Mouse (Mus musculus) CH12.LX (cell line): ENCODE data around the gene Pacsin1. TPM values are rescaled to one million over a fixed set of nuclear protein-coding genes. Genes with fewer than 3 reads are reported as not detected.

ENCODE experiments used
- DNase-seq: peaks from one replicate; pipeline ENCODE4 v3.0.0-alpha.2; 2013; ENCODE audit errors: extremely low read depth
- H3K27ac ChIP-seq: 2 replicates; pipeline ENCODE4 v1.5.1; 2012; ENCODE audit warnings: low read depth, mild to moderate bottlenecking, control low read depth, moderate library complexity; ENCODE audit not compliant: insufficient read depth
- H3K27me3 ChIP-seq: replicated peaks from 2 replicates; pipeline ENCODE3; 2012; ENCODE audit warnings: inconsistent platforms
- H3K36me3 ChIP-seq, 2 experiments: replicated peaks in 1 of 2; 2 replicates each; pipeline versions ENCODE3 to v1.6.1; 2012; ENCODE audit warnings: inconsistent platforms in 1 of 2, low read length in 1 of 2, mild to moderate bottlenecking in 1 of 2, mixed read lengths in 1 of 2, moderate library complexity in 1 of 2; ENCODE audit not compliant: control insufficient read depth in 1 of 2, insufficient read depth in 1 of 2
- H3K4me1 ChIP-seq, 2 experiments: 2 replicates each; pipeline ENCODE4 v1.6.1; 2012; ENCODE audit warnings: inconsistent platforms in 1 of 2, moderate library complexity in 1 of 2; ENCODE audit not compliant: insufficient read depth in 2 of 2, control insufficient read depth in 1 of 2
- H3K4me2 ChIP-seq: 2 replicates; pipeline ENCODE4 v1.6.1; 2012; ENCODE audit warnings: low read depth, mild to moderate bottlenecking, control low read depth; ENCODE audit not compliant: poor library complexity, insufficient read depth, severe bottlenecking
- H3K4me3 ChIP-seq, 3 experiments: fragments of 150-350 bp in 1 of 3; sonication (generic) in 1 of 3; replicated peaks in 1 of 3; 2 replicates each; pipeline versions ENCODE3 to v1.5.1; 2011 to 2012; ENCODE audit warnings: low read depth in 2 of 3, low read length in 2 of 3, mild to moderate bottlenecking in 2 of 3, moderate library complexity in 2 of 3, control low read depth in 1 of 3, improper control_type of control experiment in 1 of 3, inconsistent platforms in 1 of 3, mixed read lengths in 1 of 3; ENCODE audit not compliant: poor library complexity in 1 of 3
- H3K79me2 ChIP-seq: replicated peaks from 2 replicates; pipeline ENCODE4 v1.6.1; 2012; ENCODE audit warnings: mild to moderate bottlenecking, moderate library complexity; ENCODE audit not compliant: control insufficient read depth, poor library complexity, insufficient read depth, severe bottlenecking; ENCODE audit errors: extremely low read depth
- H3K9ac ChIP-seq: 2 replicates; pipeline ENCODE4 v1.6.1; 2012; ENCODE audit warnings: low read depth, mild to moderate bottlenecking, control low read depth, moderate library complexity; ENCODE audit not compliant: insufficient read depth
- H3K9me3 ChIP-seq: replicated peaks from 2 replicates; pipeline ENCODE3; 2012; ENCODE audit warnings: low read length, inconsistent platforms, mixed read lengths
- CHD1 ChIP-seq: IDR thresholded peaks from 2 replicates; pipeline ENCODE4 v1.6.1; 2012; ENCODE audit warnings: low read depth, low read length, improper control_type of control experiment, inconsistent platforms
- ELF1 ChIP-seq: IDR thresholded peaks from 2 replicates; pipeline ENCODE4 v1.6.1; 2014; ENCODE audit warnings: low read depth, mild to moderate bottlenecking, inconsistent platforms, low read length, improper control_type of control experiment
- IRF4 ChIP-seq: IDR thresholded peaks from 2 replicates; pipeline ENCODE4 v1.6.1; 2014; ENCODE audit warnings: low read depth, mild to moderate bottlenecking, inconsistent platforms, low read length, improper control_type of control experiment
- JUN ChIP-seq: IDR thresholded peaks from 2 replicates; pipeline ENCODE4 v1.6.1; 2011; ENCODE audit warnings: low read depth, mild to moderate bottlenecking, low read length, improper control_type of control experiment, moderate library complexity; ENCODE audit not compliant: insufficient read depth
- MAX ChIP-seq: IDR thresholded peaks from 2 replicates; pipeline ENCODE4 v1.6.1; 2011; ENCODE audit warnings: low read length, improper control_type of control experiment
- MEF2A ChIP-seq: IDR thresholded peaks from 2 replicates; pipeline ENCODE4 v1.6.1; 2014; ENCODE audit warnings: low read depth, mild to moderate bottlenecking, inconsistent platforms, low read length, improper control_type of control experiment, borderline replicate concordance
- MXI1 ChIP-seq: IDR thresholded peaks from 2 replicates; pipeline ENCODE4 v1.6.1; 2011; ENCODE audit warnings: mild to moderate bottlenecking, low read depth, low read length, improper control_type of control experiment
- MYC ChIP-seq: IDR thresholded peaks from 2 replicates; pipeline ENCODE4 v1.6.1; 2011; ENCODE audit warnings: low read depth, mild to moderate bottlenecking, improper control_type of control experiment, low read length
- PAX5 ChIP-seq: IDR thresholded peaks from 2 replicates; pipeline ENCODE4 v1.6.1; 2012; ENCODE audit warnings: low read length, inconsistent platforms, mixed read lengths
- RAD21 ChIP-seq: IDR thresholded peaks from 2 replicates; pipeline ENCODE4 v1.6.1; 2011; ENCODE audit warnings: low read depth, mild to moderate bottlenecking, low read length, improper control_type of control experiment, moderate library complexity
- SMC3 ChIP-seq: IDR thresholded peaks from 2 replicates; pipeline ENCODE4 v1.6.1; 2011; ENCODE audit warnings: low read depth, low read length, improper control_type of control experiment
- TCF12 ChIP-seq: IDR thresholded peaks from 2 replicates; pipeline ENCODE4 v1.6.1; 2014; ENCODE audit warnings: low read depth, mild to moderate bottlenecking, inconsistent platforms, low read length, improper control_type of control experiment
- UBTF ChIP-seq: IDR thresholded peaks from 2 replicates; pipeline ENCODE4 v1.6.1; 2012; ENCODE audit warnings: low read depth, mild to moderate bottlenecking, inconsistent platforms, low read length, improper control_type of control experiment, moderate library complexity
- USF2 ChIP-seq: conservative IDR thresholded peaks from 2 replicates; pipeline ENCODE4 v1.6.1; 2011; ENCODE audit warnings: low read depth, low read length, improper control_type of control experiment
- ZC3H11A ChIP-seq: IDR thresholded peaks from 2 replicates; pipeline ENCODE4 v1.6.1; 2012; ENCODE audit warnings: low read depth, mild to moderate bottlenecking, inconsistent platforms, low read length, improper control_type of control experiment
- ZKSCAN1 ChIP-seq: IDR thresholded peaks from 2 replicates; pipeline ENCODE4 v1.6.1; 2012; ENCODE audit warnings: low read depth, inconsistent platforms, low read length, improper control_type of control experiment, borderline replicate concordance
- ZMIZ1 ChIP-seq: IDR thresholded peaks from 2 replicates; pipeline ENCODE4 v1.6.1; 2012; ENCODE audit warnings: low read depth, mild to moderate bottlenecking, inconsistent platforms, low read length, improper control_type of control experiment
- dilution Hi-C: fragments of 300-500 bp; cut with MboI; formaldehyde crosslinking; loops from 2 replicates; pipeline ENCODE4 v1.14.3; 2020; ENCODE audit warnings: low sequenced_read_pairs; ENCODE audit not compliant: extremely low pct_unique_long_range_greater_than_20kb, extremely low pct_ligation_motif_present
- in situ Hi-C: fragments of 300-500 bp; cut with MboI; formaldehyde crosslinking; loops from 3 replicates; pipeline ENCODE4 v1.14.3; 2019; ENCODE audit warnings: low sequenced_read_pairs, low pct_ligation_motif_present, low pct_unique_long_range_greater_than_20kb, mixed read lengths
- polyA plus RNA-seq: library from polyadenylated mRNA; unstranded; fragments of >175 nt; gene quantifications from 2 replicates; pipeline ENCODE4 v1.2.1, GENCODE M21; 2012; ENCODE audit warnings: low read depth; ENCODE audit not compliant: insufficient read length
- total RNA-seq, 2 experiments: library from RNA; depleted of rRNA; stranded (reverse); fragments of 300-350 nt in 1 of 2; fragments of >200 nt in 1 of 2; gene quantifications; 2 replicates each; pipeline ENCODE4 v1.2.3; 2012 to 2014

The Pacsin1 gene
- total and polyA plus RNA-seq, 3 experiments: 1.9 to 14.0 (median 13.2) TPM

- no peak for TF ChIP-seq ELF1
Measured at GRCm38 (mm10) chr17:27655089-27656010, at the start of gene Pacsin1 (continued).

GRCm38 (mm10) chr17:27609576-27609975, 45.7 kb upstream of the Pacsin1 start:
- peaks cover 0 to 14% of the 10 kb centered on the region in 2 experiments; a peak in 2 of 4 replicates for H3K4me1 ChIP-seq
- no peak overlapping the region for H3K9ac ChIP-seq
- H3K79me2 ChIP-seq: peaks cover 16% of the 10 kb centered on the region
- no peak overlapping the region for H3K4me2 ChIP-seq
- H3K27ac ChIP-seq: no peak overlapping the region
- H3K9me3 ChIP-seq: no peaks in the 10 kb centered on the region
- dilution Hi-C loops (no loop called here), in situ Hi-C loops (no loop called here)
- no peak for TF ChIP-seq IRF4
- no peak for TF ChIP-seq MEF2A
- TF ChIP-seq MAX: no peak
- no peak for TF ChIP-seq USF2
- TF ChIP-seq MXI1: no peak
- no peak for TF ChIP-seq RAD21
- TF ChIP-seq CHD1: no peak
- TF ChIP-seq ZMIZ1: no peak
- no peak for TF ChIP-seq TCF12
- TF ChIP-seq ZC3H11A: no peak
- TF ChIP-seq MYC: no peak
- TF ChIP-seq UBTF: no peak
- no peak for TF ChIP-seq SMC3
- no peak for TF ChIP-seq ZKSCAN1
- no peak for TF ChIP-seq PAX5
- no peak for TF ChIP-seq JUN
- H3K36me3 ChIP-seq: peaks cover 8 to 66% of the 10 kb centered on the region in 2 experiments
- H3K27me3 ChIP-seq: no peaks in the 10 kb centered on the region
- H3K4me3 ChIP-seq: no peak overlapping the region
- DNase-seq: no peak
